Mouse (Mus musculus): Measurements from ENCODE around the gene Zbtb20.

The Zbtb20 gene

GRCm38 (mm10) chr16:43668294-43668693 is 792.6 kb downstream of the Zbtb20 start:
- no peak for DNase-seq

- DNase-seq, result no peak
These were observed 796.3 kb downstream of the Zbtb20 start for GRCm38 (mm10) chr16:43671972-43672371.

GRCm38 (mm10) chr16:43672697-43673096 is 797.0 kb downstream of the Zbtb20 start:
- no peak for DNase-seq

GRCm38 (mm10) chr16:43674400-43674799 is 798.7 kb downstream of the Zbtb20 start:
- no peak for DNase-seq

- DNase-seq, result no peak
These were observed 812.3 kb downstream of the Zbtb20 start for GRCm38 (mm10) chr16:43687968-43688367.

- no peak for DNase-seq
These were observed 814.6 kb downstream of the Zbtb20 start for GRCm38 (mm10) chr16:43690211-43690690.

GRCm38 (mm10) chr16:43690912-43691311 is 815.2 kb downstream of the Zbtb20 start:
- DNase-seq, result no peak

GRCm38 (mm10) chr16:43691741-43692140 is 816.1 kb downstream of the Zbtb20 start:
- DNase-seq, result no peak
